ENCODE assay signal across 16 mouse cellular contexts in genomic region chr7:138835028-138835427, GRCm38 (mm10). TPM values are rescaled to one million over a fixed set of nuclear protein-coding genes. Genes with fewer than 3 reads are reported as not detected.
DNase-seq lines count a peak whose midpoint lies in the region; ATAC-seq and TF ChIP-seq lines count a peak whose summit lies in the region.
"Had no signal": no experiment of that assay in that cellular context is flagged by ENCODE, and none has a peak within 500 bp of the region (broad histone marks: within the 10 kb centered on the region; RNA-seq: fewer than 3 reads in every experiment).

No protein-coding gene starts in this region.

- no peak overlapping the region for H3K4me2 ChIP-seq in forebrain, embryonic 14.5 days (ENCODE audit: low read length)
- H3K4me2 ChIP-seq in limb, embryonic 14.5 days (replicated peaks; ENCODE audit: low read depth, low read length, severe bottlenecking), result no peak overlapping the region
- H3K4me2 ChIP-seq: liver, embryonic 15.5 days had no signal

- H3K27me3 ChIP-seq in forebrain, embryonic 14.5 days (replicated peaks; ENCODE audit: control insufficient read depth, insufficient read depth, low read length), result no peaks in the 10 kb centered on the region
- H3K27me3 ChIP-seq in forebrain, embryonic 10.5 days (ENCODE audit: poor library complexity, severe bottlenecking), result no peaks in the 10 kb centered on the region
- H3K27me3 ChIP-seq in limb, embryonic 14.5 days (ENCODE audit: control insufficient read depth, insufficient read depth, low read length), result no peaks in the 10 kb centered on the region
- H3K27me3 ChIP-seq in limb, embryonic 10.5 days (ENCODE audit: low read depth, poor library complexity, severe bottlenecking), result no peaks in the 10 kb centered on the region
- no peaks in the 10 kb centered on the region; the same call in 1 of the 2 replicates for H3K27me3 ChIP-seq in E14TG2a.4 (ENCODE audit: insufficient read depth, low read length)
- H3K27me3 ChIP-seq: liver, embryonic 15.5 days had no signal

- no peak for ATAC-seq in forebrain, embryonic 14.5 days
- no peak for ATAC-seq in limb, embryonic 14.5 days (ENCODE audit: low FRiP score, low read depth)
- ATAC-seq: CD4-positive, CD25-positive, alpha-beta regulatory T cell, adult 4 months had no signal

- no peak overlapping the region for H3K9ac ChIP-seq in forebrain, embryonic 14.5 days (ENCODE audit: low read length)
- H3K9ac ChIP-seq in limb, embryonic 14.5 days (ENCODE audit: low read depth, low read length, severe bottlenecking), result no peak overlapping the region
- H3K9ac ChIP-seq: liver, embryonic 15.5 days had no signal

- H3K4me1 ChIP-seq in forebrain, embryonic 14.5 days (ENCODE audit: control insufficient read depth, insufficient read depth, low read length), result no peaks in the 10 kb centered on the region
- no peaks in the 10 kb centered on the region for H3K4me1 ChIP-seq in forebrain, embryonic 10.5 days
- no peaks in the 10 kb centered on the region for H3K4me1 ChIP-seq in limb, embryonic 14.5 days (ENCODE audit: control insufficient read depth, insufficient read depth, low read length)
- no peaks in the 10 kb centered on the region for H3K4me1 ChIP-seq in limb, embryonic 10.5 days
- H3K4me1 ChIP-seq in E14TG2a.4 (replicated peaks; ENCODE audit: low read depth, low read length), result peaks cover 14% of the 10 kb centered on the region
- H3K4me1 ChIP-seq: liver, embryonic 15.5 days had no signal

- WGBS in forebrain, embryonic 14.5 days, result 91% methylated on average over 3 of the region's 3 CpGs
- 97% methylated on average over 3 of the region's 3 CpGs for WGBS in forebrain, embryonic 10.5 days
- WGBS in limb, embryonic 14.5 days, result 86% methylated on average over 3 of the region's 3 CpGs
- 82% methylated on average over 3 of the region's 3 CpGs for WGBS in limb, embryonic 10.5 days

- no peak for TF ChIP-seq POLR2A in limb, embryonic 14.5 days (IDR thresholded peaks at IDR 0.05; ENCODE audit: borderline replicate concordance, extremely low read depth, insufficient read depth, insufficient read length)

- no peak overlapping the region for H3K27ac ChIP-seq in forebrain, embryonic 14.5 days (ENCODE audit: low read depth, low read length)
- no peak overlapping the region for H3K27ac ChIP-seq in forebrain, embryonic 10.5 days
- H3K27ac ChIP-seq in limb, embryonic 14.5 days (replicated peaks; ENCODE audit: low read depth, low read length), result no peak overlapping the region
- no peak overlapping the region for H3K27ac ChIP-seq in limb, embryonic 10.5 days
- H3K27ac ChIP-seq: liver, embryonic 15.5 days; macrophage had no signal

- peaks cover 12% of the 10 kb centered on the region for H3K36me3 ChIP-seq in forebrain, embryonic 14.5 days (ENCODE audit: control insufficient read depth, insufficient read depth, low read length)
- peaks cover 13% of the 10 kb centered on the region for H3K36me3 ChIP-seq in forebrain, embryonic 10.5 days (replicated peaks)
- peaks cover 17% of the 10 kb centered on the region for H3K36me3 ChIP-seq in limb, embryonic 14.5 days (ENCODE audit: control insufficient read depth, insufficient read depth, low read length)
- peaks cover 14% of the 10 kb centered on the region for H3K36me3 ChIP-seq in limb, embryonic 10.5 days
- peaks cover 42% of the 10 kb centered on the region for H3K36me3 ChIP-seq in E14TG2a.4 (ENCODE audit: insufficient read depth, low read length)

- H3K4me3 ChIP-seq in forebrain, embryonic 14.5 days (ENCODE audit: low read depth, low read length), result no peak overlapping the region
- no peak overlapping the region for H3K4me3 ChIP-seq in forebrain, embryonic 10.5 days
- no peak overlapping the region for H3K4me3 ChIP-seq in limb, embryonic 14.5 days (replicated peaks; ENCODE audit: low read length)
- H3K4me3 ChIP-seq in limb, embryonic 10.5 days, result no peak overlapping the region
- no peak overlapping the region for H3K4me3 ChIP-seq in E14TG2a.4 (replicated peaks; ENCODE audit: low read length)
- H3K4me3 ChIP-seq: liver, embryonic 15.5 days had no signal

- no peaks in the 10 kb centered on the region for H3K9me3 ChIP-seq in forebrain, embryonic 14.5 days (replicated peaks; ENCODE audit: control insufficient read depth, low read length)
- no peaks in the 10 kb centered on the region for H3K9me3 ChIP-seq in forebrain, embryonic 10.5 days
- no peaks in the 10 kb centered on the region for H3K9me3 ChIP-seq in limb, embryonic 14.5 days (ENCODE audit: control insufficient read depth, low read length)
- no peaks in the 10 kb centered on the region for H3K9me3 ChIP-seq in limb, embryonic 10.5 days (replicated peaks)
- H3K9me3 ChIP-seq in E14TG2a.4 (ENCODE audit: low read length), result no peaks in the 10 kb centered on the region
- H3K9me3 ChIP-seq: liver, embryonic 15.5 days had no signal

- TF ChIP-seq CTCF in E14TG2a.4 (conservative IDR thresholded peaks at IDR 0.05; ENCODE audit: low read length), result peak; percentile 14; the same call in 1 of the 2 replicates

- DNase-seq in forebrain, embryonic 14.5 days (ENCODE audit: low spot score), result peak; percentile 59
- DNase-seq in forebrain, embryonic 10.5 days (ENCODE audit: extremely low spot score, low spot score), result no peak
- DNase-seq in limb, embryonic 14.5 days (ENCODE audit: low spot score), result peak; percentile 35
- no peak for DNase-seq in limb, embryonic 10.5 days (ENCODE audit: low spot score)
- peak; percentile 71 for DNase-seq in brain, adult 2 months (ENCODE audit: low read depth, low spot score)
- DNase-seq in gastrocnemius, postnatal 10 days, result no peak
- DNase-seq: adrenal gland, adult 8-10 months; heart, adult 18-20 months; heart, postnatal 10 days; left cerebral cortex, postnatal 4 days; right cerebral cortex, adult 18-20 months; thymus, adult 18-20 months had no signal

RNA-seq across cellular contexts. Expression of gene Ppp2r2d, which starts 10.9 kb away (rescaled TPM):
- polyA plus RNA-seq in forebrain, embryonic 14.5 days (2014; fragmentation: Nextera tagmentation; extraction: Ambion mirVana), result 52.3 and 73.3 TPM in 2 replicates
- 44.4 and 47.0 TPM in 2 replicates for polyA plus RNA-seq in forebrain, embryonic 10.5 days (2016; fragmentation: Nextera tagmentation; extraction: Ambion mirVana)
- 43.8 and 48.7 TPM in 2 replicates for polyA plus RNA-seq in limb, embryonic 14.5 days (2012; rRNA removed)
- polyA plus RNA-seq in limb, embryonic 14.5 days (2014; fragmentation: Nextera tagmentation; extraction: Ambion mirVana), result 40.9 and 44.8 TPM in 2 replicates
- polyA plus RNA-seq in limb, embryonic 10.5 days (2016; fragmentation: Nextera tagmentation; extraction: Ambion mirVana), result 50.9 and 51.9 TPM in 2 replicates
- total RNA-seq in gastrocnemius, postnatal 10 days (2021), result 10 to 100 TPM; 32.5 TPM

RNA-seq across cellular contexts. Expression of gene Mapk1ip1, which starts 11.0 kb away (rescaled TPM):
- polyA plus RNA-seq in forebrain, embryonic 14.5 days (2014; fragmentation: Nextera tagmentation; extraction: Ambion mirVana), result 29.0 and 31.1 TPM in 2 replicates
- polyA plus RNA-seq in forebrain, embryonic 10.5 days (2016; fragmentation: Nextera tagmentation; extraction: Ambion mirVana), result 9.8 and 11.3 TPM in 2 replicates
- polyA plus RNA-seq in limb, embryonic 14.5 days (2012; rRNA removed), result 39.4 and 57.2 TPM in 2 replicates
- 11.4 and 14.3 TPM in 2 replicates for polyA plus RNA-seq in limb, embryonic 14.5 days (2014; fragmentation: Nextera tagmentation; extraction: Ambion mirVana)
- polyA plus RNA-seq in limb, embryonic 10.5 days (2016; fragmentation: Nextera tagmentation; extraction: Ambion mirVana), result 8.0 and 9.4 TPM in 2 replicates
- 10 to 100 TPM; 13.5 to 14.7 TPM for total RNA-seq in gastrocnemius, postnatal 10 days (2021)

Comparison
In these comparisons a context has a peak if more than half of its experiments do, and no peak if none do; other contexts are left out.
1. DNase-seq: peak in forebrain, embryonic 14.5 days (single experiment), limb, embryonic 14.5 days (single experiment) and brain, adult 2 months (single experiment); none in forebrain, embryonic 10.5 days (single experiment), limb, embryonic 10.5 days (single experiment) and gastrocnemius, postnatal 10 days (single experiment).